18 mouse cellular contexts compared by ENCODE assay signal in the genomic region with DNA sequence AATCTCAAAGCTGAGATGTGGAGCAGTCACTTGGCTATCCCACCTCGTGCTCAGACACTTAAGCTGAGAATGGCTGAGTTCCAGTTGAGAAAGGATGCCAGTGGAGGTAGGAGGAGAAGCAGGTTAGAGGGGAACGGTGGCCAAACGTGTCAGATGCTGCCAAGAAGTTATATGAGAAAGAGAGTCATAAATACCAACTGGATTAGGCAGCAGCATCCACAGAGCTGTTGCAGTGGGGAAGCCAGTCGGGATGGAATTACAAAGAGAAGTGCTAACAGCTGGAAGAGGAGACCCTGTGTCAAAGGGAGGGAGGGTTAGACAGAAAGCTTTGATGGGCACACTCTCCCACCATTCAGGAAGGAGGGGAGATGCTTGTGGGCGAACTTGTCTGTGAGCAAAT.
DNase-seq lines count a peak whose midpoint lies in the region; ATAC-seq and TF ChIP-seq lines count a peak whose summit lies in the region.
"Had no signal": no experiment of that assay in that cellular context is flagged by ENCODE, and none has a peak within 500 bp of the region (broad histone marks: within the 10 kb centered on the region; RNA-seq: fewer than 3 reads in every experiment).

No protein-coding gene starts in this region.

- H3K9me3 ChIP-seq in hindbrain, postnatal 0 days (ENCODE audit: low read length), result no peaks in the 10 kb centered on the region
- no peaks in the 10 kb centered on the region for H3K9me3 ChIP-seq in hindbrain, embryonic 12.5 days (replicated peaks)
- no peaks in the 10 kb centered on the region for H3K9me3 ChIP-seq in embryonic facial prominence, embryonic 12.5 days
- H3K9me3 ChIP-seq: hindbrain, embryonic 15.5 days; midbrain, embryonic 15.5 days had no signal

- no peak overlapping the region for H3K27ac ChIP-seq in hindbrain, postnatal 0 days
- no peak overlapping the region for H3K27ac ChIP-seq in hindbrain, embryonic 12.5 days
- H3K27ac ChIP-seq in embryonic facial prominence, embryonic 12.5 days, result 0 out of 2 replicates have a peak overlapping the region, but pooled peaks have one; percentile 11
- H3K27ac ChIP-seq: hindbrain, embryonic 15.5 days; layer of hippocampus, adult 2 months; macrophage; midbrain, embryonic 15.5 days had no signal

- TF ChIP-seq CTCF in hindbrain, postnatal 0 days (IDR thresholded peaks at IDR 0.05; ENCODE audit: low read depth), result no peak
- TF ChIP-seq CTCF in brain, embryonic 14.5 days (IDR thresholded peaks at IDR 0.05; ENCODE audit: borderline replicate concordance, extremely low read depth, insufficient read depth, insufficient read length), result no peak

- H3K4me2 ChIP-seq in hindbrain, postnatal 0 days (ENCODE audit: low read depth, low read length), result no peak overlapping the region
- no peak overlapping the region for H3K4me2 ChIP-seq in hindbrain, embryonic 12.5 days (replicated peaks)
- no peak overlapping the region for H3K4me2 ChIP-seq in embryonic facial prominence, embryonic 12.5 days (replicated peaks)
- H3K4me2 ChIP-seq: hindbrain, embryonic 15.5 days; midbrain, embryonic 15.5 days had no signal

- intact Hi-C loops in gastrocnemius, postnatal 14 days (cut with DNase I; ENCODE audit: low total_unique reads), result no loop called here

- H3K36me3 ChIP-seq in hindbrain, postnatal 0 days (ENCODE audit: insufficient read depth, low read length), result no peaks in the 10 kb centered on the region
- no peaks in the 10 kb centered on the region for H3K36me3 ChIP-seq in hindbrain, embryonic 12.5 days
- no peaks in the 10 kb centered on the region for H3K36me3 ChIP-seq in embryonic facial prominence, embryonic 12.5 days
- H3K36me3 ChIP-seq: hindbrain, embryonic 15.5 days; midbrain, embryonic 15.5 days had no signal

- no peak overlapping the region for H3K4me3 ChIP-seq in hindbrain, postnatal 0 days (ENCODE audit: low read length)
- no peak overlapping the region for H3K4me3 ChIP-seq in hindbrain, embryonic 12.5 days
- no peak overlapping the region for H3K4me3 ChIP-seq in embryonic facial prominence, embryonic 12.5 days
- H3K4me3 ChIP-seq: hindbrain, embryonic 15.5 days; layer of hippocampus, adult 2 months; midbrain, embryonic 15.5 days had no signal

- no peak overlapping the region for H3K9ac ChIP-seq in hindbrain, postnatal 0 days (replicated peaks; ENCODE audit: low read length)
- H3K9ac ChIP-seq in hindbrain, embryonic 12.5 days, result no peak overlapping the region
- no peak overlapping the region for H3K9ac ChIP-seq in embryonic facial prominence, embryonic 12.5 days
- H3K9ac ChIP-seq: hindbrain, embryonic 15.5 days; midbrain, embryonic 15.5 days had no signal

- H3K27me3 ChIP-seq in hindbrain, postnatal 0 days (ENCODE audit: insufficient read depth, low read length), result no peaks in the 10 kb centered on the region
- H3K27me3 ChIP-seq in hindbrain, embryonic 12.5 days, result no peaks in the 10 kb centered on the region
- no peaks in the 10 kb centered on the region for H3K27me3 ChIP-seq in embryonic facial prominence, embryonic 12.5 days
- H3K27me3 ChIP-seq: hindbrain, embryonic 15.5 days; midbrain, embryonic 15.5 days had no signal

- no peaks in the 10 kb centered on the region for H3K4me1 ChIP-seq in hindbrain, postnatal 0 days (ENCODE audit: insufficient read depth, low read length)
- no peaks in the 10 kb centered on the region for H3K4me1 ChIP-seq in hindbrain, embryonic 12.5 days
- H3K4me1 ChIP-seq in embryonic facial prominence, embryonic 12.5 days, result peaks cover 25% of the 10 kb centered on the region
- H3K4me1 ChIP-seq: midbrain, embryonic 15.5 days had no signal

- peak; percentile 9 for DNase-seq in hindbrain, postnatal 0 days (ENCODE audit: low spot score)
- DNase-seq in brain, embryonic 14.5 days (ENCODE audit: low read depth), result peak; percentile 47
- peak; percentile 52 for DNase-seq in gastrocnemius, postnatal 14 days
- DNase-seq in thymus, postnatal 4 days, result no peak
- no peak for DNase-seq in heart, postnatal 4 days
- DNase-seq: adrenal gland, adult 8-10 months; cerebellum, postnatal 25 days; heart, postnatal 10 days; kidney, adult 18-20 months; liver; lung, adult 2 months; right cerebral cortex, postnatal 14 days had no signal

- 46% methylated on average over 5 of the region's 5 CpGs for WGBS in hindbrain, postnatal 0 days
- 47% methylated on average over 5 of the region's 5 CpGs for WGBS in hindbrain, embryonic 12.5 days
- WGBS in embryonic facial prominence, embryonic 12.5 days, result 27% methylated on average over 5 of the region's 5 CpGs

- ATAC-seq in hindbrain, postnatal 0 days, result no peak
- no peak for ATAC-seq in hindbrain, embryonic 12.5 days (ENCODE audit: low FRiP score)
- 0 out of 2 replicates have a peak, but pooled peaks have one; percentile 38 for ATAC-seq in embryonic facial prominence, embryonic 12.5 days (ENCODE audit: insufficient number of reproducible peaks, insufficient read depth, low FRiP score, low TSS enrichment)
- ATAC-seq: midbrain, embryonic 15.5 days had no signal

- no peak for TF ChIP-seq POLR2A in brain, embryonic 14.5 days (IDR thresholded peaks at IDR 0.05; ENCODE audit: borderline replicate concordance, extremely low read depth, insufficient read depth, insufficient read length, poor library complexity, severe bottlenecking)

Comparison
In these comparisons a context has a peak if more than half of its experiments do, and no peak if none do; other contexts are left out.
1. DNase-seq: peak in hindbrain, postnatal 0 days (single experiment), brain, embryonic 14.5 days (single experiment) and gastrocnemius, postnatal 14 days (single experiment); none in thymus, postnatal 4 days (single experiment) and heart, postnatal 4 days (single experiment).